In the genomic region with DNA sequence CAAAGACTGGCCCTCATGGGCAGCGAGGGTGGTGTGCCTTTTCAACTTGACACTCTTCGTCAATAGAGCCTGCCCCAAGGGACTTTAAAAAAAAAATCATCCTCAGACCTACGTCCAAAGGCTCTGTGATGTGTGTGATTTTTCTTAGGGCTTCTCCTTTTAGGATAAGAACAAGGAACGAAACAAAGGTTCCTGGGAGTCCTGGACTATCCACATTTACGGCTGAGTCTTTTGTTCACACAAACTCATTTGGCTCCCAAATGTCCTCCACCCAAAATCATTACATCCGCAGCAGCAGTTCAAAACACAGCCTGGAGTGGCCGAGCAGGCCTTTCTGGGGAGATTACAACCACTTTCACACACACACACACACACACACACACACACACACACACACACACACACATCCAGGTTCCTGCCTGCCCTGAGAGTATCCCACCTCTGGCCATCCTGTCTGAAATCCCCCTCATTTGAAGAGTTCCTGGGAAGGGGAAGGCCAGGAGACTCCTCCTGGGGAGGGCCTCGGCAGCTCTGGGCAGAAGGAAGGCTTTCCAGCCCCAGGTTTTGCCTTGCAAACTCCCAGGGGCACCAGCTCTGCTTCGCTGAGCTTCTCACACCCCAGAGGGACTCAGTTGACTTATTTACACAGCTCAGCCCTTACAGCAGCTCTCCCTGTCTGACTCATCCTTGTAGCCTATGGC, we compare ENCODE assay signal across 9 mouse cellular contexts. TPM values are rescaled to one million over a fixed set of nuclear protein-coding genes. Genes with fewer than 3 reads are reported as not detected.
DNase-seq lines count a peak whose midpoint lies in the region; ATAC-seq and TF ChIP-seq lines count a peak whose summit lies in the region.
"Had no signal": no experiment of that assay in that cellular context is flagged by ENCODE, and none has a peak within 500 bp of the region (broad histone marks: within the 10 kb centered on the region; RNA-seq: fewer than 3 reads in every experiment).

No protein-coding gene starts in this region.

- TF ChIP-seq POLR2A in testis, adult 2 months (IDR thresholded peaks at IDR 0.05; ENCODE audit: control insufficient read depth, low read depth, low read length) = no peak

- no peaks in the 10 kb centered on the region for H3K27me3 ChIP-seq in testis, adult 2 months (ENCODE audit: control insufficient read depth, insufficient read depth, low read length)
- H3K27me3 ChIP-seq in intestine, embryonic 15.5 days (replicated peaks) = no peaks in the 10 kb centered on the region

- peak; percentile 62 to 64 for DNase-seq in heart, adult 18-20 months
- no peak for DNase-seq in heart, postnatal 25 days (ENCODE audit: low spot score)
- DNase-seq in testis, postnatal 10 days (ENCODE audit: low spot score) = no peak
- no peak for DNase-seq in retina, postnatal 1 day
- no peak for DNase-seq in gastrocnemius, adult 8-10 months (ENCODE audit: low spot score in 2 of 2)
- no peak for DNase-seq in left cerebral cortex, postnatal 10 days (ENCODE audit: extremely low spot score in 1 of 2, low spot score in 2 of 2)
- DNase-seq: thymus, adult 2 months had no signal

- peak; percentile 59; the same call in 1 of the 2 replicates for ATAC-seq in intestine, embryonic 15.5 days

- 46% methylated on average over 9 of the region's 9 CpGs for WGBS in intestine, embryonic 15.5 days

- H3K4me3 ChIP-seq in testis, adult 2 months (ENCODE audit: control insufficient read depth, low read depth, low read length) = no peak overlapping the region
- H3K4me3 ChIP-seq in intestine, embryonic 15.5 days (replicated peaks) = no peak overlapping the region

- no peaks in the 10 kb centered on the region for H3K36me3 ChIP-seq in testis, adult 2 months (ENCODE audit: control insufficient read depth, insufficient read depth, low read length)
- no peaks in the 10 kb centered on the region for H3K36me3 ChIP-seq in intestine, embryonic 15.5 days

- no peak overlapping the region for H3K9ac ChIP-seq in intestine, embryonic 15.5 days

- H3K4me2 ChIP-seq in intestine, embryonic 15.5 days (replicated peaks) = no peak overlapping the region

- intact Hi-C loops in heart, postnatal 25 days (cut with DNase I) = loop anchor here (5.0 kb wide), 1 partner anchor 35 kb away; no protein-coding TSS in a partner anchor
- intact Hi-C loops in left cerebral cortex, postnatal 10 days (cut with DNase I) = no loop called here

- peak overlapping the region; percentile 11; the same call in 1 of the 2 replicates for H3K27ac ChIP-seq in testis, adult 2 months (ENCODE audit: control insufficient read depth, insufficient read depth, low read depth, low read length)
- H3K27ac ChIP-seq in intestine, embryonic 15.5 days = peak overlapping the region; percentile 49

- H3K9me3 ChIP-seq in intestine, embryonic 15.5 days = no peaks in the 10 kb centered on the region

- no peak for TF ChIP-seq CTCF in testis, adult 2 months (IDR thresholded peaks at IDR 0.05; ENCODE audit: control insufficient read depth, insufficient read depth, insufficient replicate concordance, low read depth, low read length)

- H3K4me1 ChIP-seq in testis, adult 2 months (ENCODE audit: control insufficient read depth, insufficient read depth, low read length) = peaks cover 3% of the 10 kb centered on the region; the same call in 1 of the 2 replicates
- H3K4me1 ChIP-seq in intestine, embryonic 15.5 days (replicated peaks) = peaks cover 15% of the 10 kb centered on the region

RNA-seq across cellular contexts. Expression of a gene that starts 13.6 kb away (rescaled TPM):
- 100 to 1,000 TPM; 104 to 113 TPM for total RNA-seq in heart, adult 18-20 months (2021)
- total RNA-seq in heart, postnatal 25 days (2021) = 100 to 1,000 TPM; 155 to 170 TPM
- polyA plus RNA-seq in testis, adult 2 months (2012; rRNA removed) = 11.9 and 12.9 TPM in 2 replicates
- 21.2 and 21.4 TPM in 2 replicates for polyA plus RNA-seq in intestine, embryonic 15.5 days (2015; fragmentation: Nextera tagmentation; extraction: Ambion mirVana)
- 10 to 100 TPM; 20.8 to 31.3 (median 24.2) TPM for total RNA-seq in gastrocnemius, adult 8-10 months (2022)
- total RNA-seq in left cerebral cortex, postnatal 10 days (2021) = 10 to 100 TPM; 27.5 to 28.1 TPM

Comparison
In these comparisons a context has a peak if more than half of its experiments do, and no peak if none do; other contexts are left out.
1. DNase-seq: peak in heart, adult 18-20 months (2 of 2); none in heart, postnatal 25 days (single experiment), testis, postnatal 10 days (single experiment), retina, postnatal 1 day (single experiment), gastrocnemius, adult 8-10 months (0 of 2) and left cerebral cortex, postnatal 10 days (0 of 2).